Mouse (Mus musculus): ENCODE data around the gene Dhx16. TPM values are rescaled to one million over a fixed set of nuclear protein-coding genes. Genes with fewer than 3 reads are reported as not detected.
A peak's percentile ranks its signal among the peaks of the same experiment; 100 is the strongest.
"Not testable (repeated sequence)": the region's sequence is repeated elsewhere in the genome, so short reads cannot be mapped to it uniquely, and the experiment has no call there.

Dhx16 gene
- polyA plus RNA-seq, 1 experiment from 2014 or later = 50.7 TPM

- Histone ChIP-seq H3K4me1 (peaks cover 72% of the 10 kb centered on the region), H3K4me2 (peak overlapping the region; percentile 83), H3K27ac (peak overlapping the region; percentile 96), H3K27me3 (replicated peaks) (no peaks in the 10 kb centered on the region), H3K36me3 (peaks cover 34% of the 10 kb centered on the region), H3K4me3 (peak overlapping the region; percentile 74), H3K9me3 (replicated peaks) (no peaks in the 10 kb centered on the region), H3K9ac (peak overlapping the region; percentile 76)
- WGBS (ENCODE audit: insufficient replicate concordance) = 1% methylated on average over 5 of the region's 5 CpGs
- ATAC-seq = no peak
Observed at GRCm38 (mm10) chr17:35838570-35838969, 41.0 kb upstream of the Dhx16 start.

GRCm38 (mm10) chr17:35839002-35839401 lies 40.6 kb upstream of the Dhx16 start:
- not testable (repeated sequence) for ATAC-seq; H3K9me3 ChIP-seq (replicated peaks); H3K27me3 ChIP-seq (replicated peaks)
- Histone ChIP-seq H3K27ac (peak overlapping the region; percentile 96), H3K4me1 (peaks cover 68% of the 10 kb centered on the region), H3K9ac (peak overlapping the region; percentile 76), H3K36me3 (peaks cover 33% of the 10 kb centered on the region), H3K4me2 (peak overlapping the region; percentile 83), H3K4me3 (peak overlapping the region; percentile 74)
- 67% methylated on average over 3 of the region's 3 CpGs for WGBS (ENCODE audit: insufficient replicate concordance)

DNA sequence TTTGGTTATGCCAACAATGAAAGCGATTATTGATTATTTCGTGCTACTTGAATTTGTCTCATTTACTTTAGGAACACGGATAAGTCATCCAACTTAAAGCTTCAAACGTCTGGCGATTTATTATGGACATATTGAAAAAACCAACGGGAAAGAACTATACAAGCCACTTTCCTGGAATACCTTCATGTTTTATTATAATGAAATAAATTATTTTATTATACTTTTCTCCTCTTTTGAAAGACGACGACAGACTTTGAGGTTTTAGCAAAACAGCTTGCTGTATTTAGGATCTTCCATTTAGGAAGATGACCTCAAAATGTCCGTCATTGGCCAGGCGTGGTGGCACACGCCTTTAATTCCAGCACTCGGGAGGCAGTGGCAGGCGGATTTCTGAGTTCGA lies 39.1 kb upstream of the Dhx16 start:
- 38% methylated on average over 14 of the region's 14 CpGs for WGBS (ENCODE audit: insufficient replicate concordance)
- peaks cover 32% of the 10 kb centered on the region for H3K36me3 ChIP-seq
- peaks cover 52% of the 10 kb centered on the region for H3K4me1 ChIP-seq
- H3K27me3 ChIP-seq (replicated peaks) = no peaks in the 10 kb centered on the region
- H3K4me3 ChIP-seq = peak overlapping the region; percentile 73
- H3K9me3 ChIP-seq (replicated peaks) = no peaks in the 10 kb centered on the region
- peak overlapping the region; percentile 96 for H3K27ac ChIP-seq
- H3K4me2 ChIP-seq = peak overlapping the region; percentile 80
- peak overlapping the region; percentile 58 for H3K9ac ChIP-seq
- ATAC-seq = no peak

DNA sequence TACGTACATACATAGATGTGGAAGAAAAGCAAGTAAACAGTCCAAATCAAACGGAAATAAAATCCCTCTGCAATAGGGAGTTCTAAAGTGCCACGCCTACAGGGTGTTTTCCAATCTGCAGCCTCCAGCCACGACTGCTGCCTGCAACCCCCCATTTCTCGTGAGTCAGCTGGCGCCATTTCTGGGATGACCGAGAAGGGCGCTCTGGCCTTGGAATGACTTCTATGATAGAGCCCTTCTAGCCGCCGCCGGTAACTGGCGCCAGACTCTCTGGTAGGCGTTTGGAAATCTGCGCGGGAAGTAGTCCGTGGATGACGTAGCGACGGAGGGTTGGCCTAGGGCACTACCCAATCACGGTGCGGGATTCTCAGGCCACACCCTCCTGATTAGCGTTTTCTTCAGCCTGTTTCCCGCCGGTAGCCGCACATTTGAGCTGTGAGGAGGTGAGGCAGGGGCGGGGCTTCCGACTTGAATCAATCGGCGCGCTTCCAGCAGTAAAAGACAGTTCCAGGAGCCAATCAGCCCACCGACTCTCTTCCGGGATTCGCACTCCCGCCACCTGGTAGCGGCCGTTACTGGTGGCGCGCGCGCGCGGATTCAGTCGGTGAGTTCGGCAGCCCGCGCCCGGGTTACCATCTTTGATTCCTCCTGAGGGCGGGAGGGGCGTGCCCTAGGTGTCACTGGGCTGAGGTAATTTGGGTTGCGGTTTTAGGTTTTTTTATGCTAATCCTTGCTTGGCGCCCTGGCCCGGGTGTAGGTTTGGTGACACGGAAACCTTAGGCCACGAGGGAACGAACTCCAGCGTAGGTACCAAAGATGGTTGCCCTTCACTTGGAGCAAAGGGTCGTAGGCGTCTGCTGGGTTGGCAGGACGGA lies 38.3 kb upstream of the Dhx16 start, which contains the start of gene Mdc1:
Mdc1 (plus strand) TSS at position 440 of the 875 bp plus-strand sequence.
- Histone ChIP-seq H3K9ac (peak within 1 kb of the TSS; percentile 80), H3K27me3 (replicated peaks) (no peaks in the 10 kb centered on the region), H3K4me1 (peaks cover 45% of the 10 kb centered on the region), H3K9me3 (replicated peaks) (no peaks in the 10 kb centered on the region), H3K4me2 (peak within 1 kb of the TSS; percentile 80), H3K4me3 (peak within 1 kb of the TSS; percentile 73), H3K27ac (peak within 1 kb of the TSS; percentile 96), H3K36me3 (peaks cover 32% of the 10 kb centered on the region)
- ATAC-seq = peak; percentile 87
- WGBS (ENCODE audit: insufficient replicate concordance) = under 1% methylated on average over 59 of the region's 59 CpGs

- peak overlapping the region; percentile 80 for H3K4me2 ChIP-seq
- WGBS (ENCODE audit: insufficient replicate concordance) = 8% methylated on average over 11 of the region's 11 CpGs
- H3K27me3 ChIP-seq (replicated peaks) = no peaks in the 10 kb centered on the region
- peak overlapping the region; percentile 94 for H3K27ac ChIP-seq
- H3K9me3 ChIP-seq (replicated peaks) = no peaks in the 10 kb centered on the region
- no peak for ATAC-seq
- peak overlapping the region; percentile 73 for H3K4me3 ChIP-seq
- peaks cover 33% of the 10 kb centered on the region for H3K36me3 ChIP-seq
- H3K4me1 ChIP-seq = peaks cover 40% of the 10 kb centered on the region
- peak overlapping the region; percentile 80 for H3K9ac ChIP-seq
Observed at GRCm38 (mm10) chr17:35842006-35842405, 37.6 kb upstream of the Dhx16 start.

GRCm38 (mm10) chr17:35843514-35843913 lies 36.1 kb upstream of the Dhx16 start:
- peaks cover 48% of the 10 kb centered on the region for H3K36me3 ChIP-seq
- WGBS (ENCODE audit: insufficient replicate concordance) = 82% methylated on average over 3 of the region's 3 CpGs
- ATAC-seq = no peak
- H3K27ac ChIP-seq = no peak overlapping the region
- H3K9me3 ChIP-seq (replicated peaks) = no peaks in the 10 kb centered on the region
- peaks cover 43% of the 10 kb centered on the region for H3K4me1 ChIP-seq
- H3K4me3 ChIP-seq = no peak overlapping the region
- no peak overlapping the region for H3K4me2 ChIP-seq
- no peak overlapping the region for H3K9ac ChIP-seq
- H3K27me3 ChIP-seq (replicated peaks) = no peaks in the 10 kb centered on the region

DNA sequence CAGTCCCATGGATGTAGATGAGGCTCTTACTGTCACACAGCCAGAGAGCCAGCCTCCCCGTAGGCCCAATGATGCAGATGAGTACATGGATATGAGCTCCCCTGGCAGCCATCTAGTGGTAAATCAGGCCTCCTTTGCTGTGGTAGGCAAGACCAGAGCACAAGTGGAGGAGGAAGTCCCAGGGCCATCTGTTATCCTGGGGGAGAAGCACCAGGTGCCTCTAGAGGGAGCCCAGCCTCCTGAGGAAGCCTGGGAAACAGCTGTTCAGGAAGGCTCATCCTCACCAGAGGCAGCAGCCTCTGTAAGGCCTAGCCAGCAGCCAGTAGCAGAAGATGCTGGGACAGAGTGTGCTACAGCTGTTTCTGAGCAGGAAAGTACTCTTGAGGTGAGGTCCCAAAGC lies 31.5 kb upstream of the Dhx16 start:
- no peak overlapping the region for H3K27ac ChIP-seq
- no peaks in the 10 kb centered on the region for H3K27me3 ChIP-seq (replicated peaks)
- no peak overlapping the region for H3K9ac ChIP-seq
- no peak for ATAC-seq
- peaks cover 35% of the 10 kb centered on the region for H3K4me1 ChIP-seq
- H3K9me3 ChIP-seq (replicated peaks) = no peaks in the 10 kb centered on the region
- no peak overlapping the region for H3K4me2 ChIP-seq
- no peak overlapping the region for H3K4me3 ChIP-seq
- WGBS (ENCODE audit: insufficient replicate concordance) = 74% methylated on average over 1 of the region's 1 CpGs
- peaks cover 94% of the 10 kb centered on the region for H3K36me3 ChIP-seq

- 17% methylated on average over 3 of the region's 3 CpGs for WGBS (ENCODE audit: insufficient replicate concordance)
- peak; percentile 78 for ATAC-seq
- H3K9ac ChIP-seq = peak overlapping the region; percentile 56
- H3K4me3 ChIP-seq = no peak overlapping the region
- H3K9me3 ChIP-seq (replicated peaks) = no peaks in the 10 kb centered on the region
- peak overlapping the region; percentile 88 for H3K27ac ChIP-seq
- peaks cover 98% of the 10 kb centered on the region for H3K36me3 ChIP-seq
- H3K4me1 ChIP-seq = peaks cover 33% of the 10 kb centered on the region
- H3K27me3 ChIP-seq (replicated peaks) = no peaks in the 10 kb centered on the region
- H3K4me2 ChIP-seq = peak overlapping the region; percentile 20; the same call in 1 of the 2 replicates
Observed at GRCm38 (mm10) chr17:35850974-35851373, 28.6 kb upstream of the Dhx16 start.

GRCm38 (mm10) chr17:35859371-35859770 lies 20.2 kb upstream of the Dhx16 start:
- ATAC-seq = no peak
- no peak overlapping the region for H3K27ac ChIP-seq
- WGBS (ENCODE audit: insufficient replicate concordance) = 85% methylated on average over 1 of the region's 1 CpGs
- H3K9me3 ChIP-seq (replicated peaks) = no peaks in the 10 kb centered on the region
- H3K4me3 ChIP-seq = no peak overlapping the region
- peaks cover 42% of the 10 kb centered on the region for H3K36me3 ChIP-seq
- peaks cover 24% of the 10 kb centered on the region for H3K4me1 ChIP-seq
- H3K27me3 ChIP-seq (replicated peaks) = peaks cover 17% of the 10 kb centered on the region
- H3K9ac ChIP-seq = no peak overlapping the region
- H3K4me2 ChIP-seq = no peak overlapping the region

DNA sequence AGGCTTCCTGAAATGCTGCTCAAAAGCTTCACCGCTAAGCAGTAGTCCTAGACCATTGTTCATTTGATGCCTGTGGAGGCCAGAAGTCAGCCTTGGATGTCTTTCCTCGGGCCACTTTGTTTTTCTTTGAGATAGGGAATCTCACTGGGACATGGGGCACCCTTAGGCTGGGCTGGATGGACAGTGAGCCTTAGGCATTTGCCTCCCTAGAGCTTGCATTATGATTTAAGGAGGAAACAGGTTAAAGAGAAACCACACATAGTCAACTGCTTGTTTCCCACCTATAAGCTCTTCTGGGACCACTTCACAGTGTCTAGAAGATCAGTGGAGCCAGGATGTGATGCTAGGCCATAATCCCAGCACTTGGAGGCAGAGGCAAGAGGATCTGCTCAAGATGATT lies 19.8 kb upstream of the Dhx16 start:
- Histone ChIP-seq H3K27me3 (replicated peaks) (peaks cover 21% of the 10 kb centered on the region), H3K27ac (no peak overlapping the region), H3K4me1 (peaks cover 29% of the 10 kb centered on the region), H3K9me3 (replicated peaks) (no peaks in the 10 kb centered on the region), H3K4me3 (no peak overlapping the region), H3K4me2 (no peak overlapping the region), H3K36me3 (peaks cover 38% of the 10 kb centered on the region), H3K9ac (no peak overlapping the region)
- WGBS (ENCODE audit: insufficient replicate concordance) = 63% methylated on average over 2 of the region's 2 CpGs
- no peak for ATAC-seq

DNA sequence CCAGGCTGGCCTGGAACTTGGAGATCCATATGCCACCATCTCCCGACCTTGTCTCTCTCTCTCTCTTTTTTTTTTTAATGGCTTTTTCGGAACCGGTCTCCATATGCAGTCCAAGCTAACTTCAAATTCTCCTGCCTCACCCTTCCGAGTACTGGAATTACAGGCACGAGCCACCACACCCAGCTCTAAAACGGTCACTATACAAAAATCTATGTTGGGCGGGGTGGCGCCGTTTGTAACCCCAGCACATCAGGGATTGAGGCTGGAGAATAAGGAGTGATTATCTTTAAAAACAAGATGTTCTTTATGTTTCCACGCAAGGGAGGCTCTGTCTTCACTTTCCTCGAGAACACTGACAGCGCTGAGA lies 18.8 kb upstream of the Dhx16 start:
- Histone ChIP-seq H3K4me3 (peak overlapping the region; percentile 73), H3K9ac (peak overlapping the region; percentile 76), H3K4me2 (peak overlapping the region; percentile 85), H3K9me3 (replicated peaks) (no peaks in the 10 kb centered on the region), H3K4me1 (peaks cover 39% of the 10 kb centered on the region), H3K36me3 (peaks cover 29% of the 10 kb centered on the region), H3K27me3 (replicated peaks) (peaks cover 31% of the 10 kb centered on the region), H3K27ac (peak overlapping the region; percentile 80)
- WGBS (ENCODE audit: insufficient replicate concordance) = 5% methylated on average over 12 of the region's 12 CpGs
- ATAC-seq = peak; percentile 50

DNA sequence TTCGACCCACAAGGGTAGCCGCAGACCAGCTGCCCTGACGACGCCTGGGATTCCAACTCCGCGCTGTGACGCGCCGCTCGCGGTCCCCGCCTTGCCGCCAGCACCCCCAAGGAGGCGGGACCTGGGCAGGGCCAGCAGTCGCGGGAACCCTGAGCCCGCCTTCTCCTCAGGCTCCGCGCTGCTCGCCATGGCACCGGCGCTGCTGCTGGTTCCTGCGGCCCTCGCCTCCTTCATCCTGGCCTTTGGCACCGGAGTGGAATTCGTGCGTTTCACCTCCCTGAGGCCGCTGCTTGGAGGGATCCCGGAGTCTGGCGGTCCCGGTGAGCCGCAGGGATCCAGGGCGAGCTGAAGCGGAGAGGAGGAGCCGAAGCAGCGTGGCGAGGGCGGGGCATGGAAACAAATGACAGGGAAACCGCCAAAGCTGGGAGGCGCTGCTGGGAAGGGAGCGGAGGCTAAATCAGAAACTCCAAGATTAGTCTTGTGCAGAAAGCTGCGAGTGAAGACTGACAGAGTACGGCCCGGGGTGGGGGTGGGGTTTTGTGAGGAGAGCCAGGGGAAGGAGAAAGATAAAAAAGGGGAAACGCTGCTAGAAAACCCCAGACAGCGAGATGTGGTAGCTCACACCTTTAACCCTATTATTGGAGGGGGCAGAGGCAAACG lies 18.3 kb upstream of the Dhx16 start, which contains the start of gene Nrm:
Nrm (plus strand) TSS at position 121 of the 660 bp plus-strand sequence.
- Histone ChIP-seq H3K36me3 (peaks cover 27% of the 10 kb centered on the region), H3K9me3 (replicated peaks) (no peaks in the 10 kb centered on the region)

More for the DNA sequence above, 18.3 kb upstream of the Dhx16 start, which contains the start of gene Nrm:
- peaks cover 44% of the 10 kb centered on the region for H3K4me1 ChIP-seq
- H3K27me3 ChIP-seq (replicated peaks) = peaks cover 36% of the 10 kb centered on the region
- ATAC-seq = peak; percentile 95
- peak within 1 kb of the TSS; percentile 85 for H3K4me2 ChIP-seq
- peak within 1 kb of the TSS; percentile 76 for H3K9ac ChIP-seq
- H3K4me3 ChIP-seq = peak within 1 kb of the TSS; percentile 73
- WGBS (ENCODE audit: insufficient replicate concordance) = under 1% methylated on average over 47 of the region's 47 CpGs
- peak within 1 kb of the TSS; percentile 80 for H3K27ac ChIP-seq
